Mouse (Mus musculus) thymus, adult 2 months (tissue): ENCODE measurements around the gene Hecw2.

Source experiments
- CTCF ChIP-seq: fragments of 200-500 bp; IDR thresholded peaks from 2 replicates; pipeline ENCODE4 v1.5.1; 2012; ENCODE audit warnings: mild to moderate bottlenecking, control low read depth, low read length, moderate library complexity, borderline replicate concordance; ENCODE audit not compliant: control insufficient read depth, poor library complexity, insufficient read depth; ENCODE audit errors: extremely low read depth
- POLR2A ChIP-seq: fragments of 200-500 bp; IDR thresholded peaks from 2 replicates; pipeline ENCODE4 v1.6.1; 2012; ENCODE audit warnings: mild to moderate bottlenecking, low read length, control low read depth, moderate library complexity; ENCODE audit not compliant: control insufficient read depth, poor library complexity, insufficient read depth; ENCODE audit errors: extremely low read depth

DNA sequence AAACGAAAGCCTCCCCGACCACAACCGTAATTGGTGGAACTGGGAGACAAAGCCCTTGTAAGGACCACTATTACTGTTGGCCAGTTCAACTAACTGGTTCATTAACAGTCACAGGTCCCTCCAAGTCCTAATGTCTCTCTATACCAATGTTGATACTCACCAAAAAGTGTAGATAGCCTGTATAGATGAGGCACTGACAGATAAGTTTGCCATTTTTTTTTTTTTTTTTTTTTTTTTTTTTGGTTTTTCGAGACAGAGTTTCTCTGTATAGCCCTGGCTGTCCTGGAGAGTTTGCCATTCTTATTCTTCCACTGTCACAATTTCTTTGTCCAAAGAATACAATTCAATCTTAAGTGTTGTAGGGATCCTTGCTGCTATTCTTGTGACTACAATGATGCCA, 47.8 kb upstream of the Hecw2 start:
- TF ChIP-seq POLR2A (no peak), CTCF (no peak)
